Mouse (Mus musculus) heart, adult 2 months (tissue): ENCODE measurements around the gene Ttc41. TPM values are rescaled to one million over a fixed set of nuclear protein-coding genes. Genes with fewer than 3 reads are reported as not detected.

Source experiments
- DNase-seq, 2 experiments: peaks; one replicate each; pipeline ENCODE4 v3.0.0; 2021
- H3K27ac ChIP-seq: fragments of 200-600 bp; 2 replicates; pipeline ENCODE4 v1.8.1; 2022
- H3K27me3 ChIP-seq: fragments of 200-500 bp; 2 replicates; pipeline ENCODE4 v1.6.1; 2012; ENCODE audit warnings: mild to moderate bottlenecking, low read length, inconsistent platforms, mixed read lengths; ENCODE audit not compliant: control insufficient read depth, insufficient read depth
- H3K36me3 ChIP-seq: fragments of 200-500 bp; 2 replicates; pipeline ENCODE4 v1.6.1; 2012; ENCODE audit warnings: low read length, inconsistent platforms; ENCODE audit not compliant: control insufficient read depth, insufficient read depth
- H3K4me1 ChIP-seq: fragments of 200-500 bp; 2 replicates; pipeline ENCODE4 v1.6.1; 2011; ENCODE audit warnings: low read length; ENCODE audit not compliant: control insufficient read depth, insufficient read depth
- H3K4me3 ChIP-seq: fragments of 200-600 bp; 2 replicates; pipeline ENCODE4 v1.8.1; 2022
- H3K79me2 ChIP-seq: fragments of 200-500 bp; replicated peaks from 2 replicates; pipeline ENCODE4 v1.6.1; 2012; ENCODE audit warnings: mild to moderate bottlenecking, inconsistent platforms, low read length, moderate library complexity, mixed read lengths; ENCODE audit not compliant: control insufficient read depth, insufficient read depth
- H3K9ac ChIP-seq: fragments of 200-500 bp; 2 replicates; pipeline ENCODE4 v1.6.1; 2012; ENCODE audit warnings: low read depth, mild to moderate bottlenecking, control low read depth, inconsistent platforms, low read length, mixed read lengths
- CTCF ChIP-seq: fragments of 200-600 bp; IDR thresholded peaks from 2 replicates; pipeline ENCODE4 v1.8.1; 2022; ENCODE audit warnings: antibody characterized with exemption, mild to moderate bottlenecking, moderate library complexity
- EP300 ChIP-seq: fragments of 200-500 bp; IDR thresholded peaks from 2 replicates; pipeline ENCODE4 v1.6.1; 2011; ENCODE audit warnings: low read depth, low read length, control low read depth; ENCODE audit not compliant: insufficient read depth
- POLR2A ChIP-seq: fragments of 200-500 bp; IDR thresholded peaks from 2 replicates; pipeline ENCODE4 v1.6.1; 2011; ENCODE audit warnings: mild to moderate bottlenecking, low read depth, low read length, control low read depth; ENCODE audit not compliant: insufficient read depth
- WGBS: fragments of 180-500 bp; shearing (Covaris S2); methylation state at CpG from one replicate; pipeline ENCODE4 v1.1.7; 2018; 5-methylcytosine and 5-hydroxymethylcytosine counted together
- intact Hi-C: fragments of 180-260 bp; cut with DNase I; formaldehyde crosslinking; loops from one replicate; pipeline ENCODE4 v1.15.1; 2025
- polyA plus RNA-seq: library from polyadenylated mRNA; depleted of rRNA; stranded (reverse); fragments of >200 nt; gene quantifications from 2 replicates; pipeline ENCODE4 v1.2.3, GENCODE M21; 2012
- total RNA-seq, 2 experiments: library from RNA; stranded (reverse); gene quantifications; 2 replicates each; pipeline ENCODE4 v1.2.3; 2021

Gene Ttc41
- total and polyA plus RNA-seq, 3 experiments = 1.2 to 2.2 (median 2.1) TPM

DNA sequence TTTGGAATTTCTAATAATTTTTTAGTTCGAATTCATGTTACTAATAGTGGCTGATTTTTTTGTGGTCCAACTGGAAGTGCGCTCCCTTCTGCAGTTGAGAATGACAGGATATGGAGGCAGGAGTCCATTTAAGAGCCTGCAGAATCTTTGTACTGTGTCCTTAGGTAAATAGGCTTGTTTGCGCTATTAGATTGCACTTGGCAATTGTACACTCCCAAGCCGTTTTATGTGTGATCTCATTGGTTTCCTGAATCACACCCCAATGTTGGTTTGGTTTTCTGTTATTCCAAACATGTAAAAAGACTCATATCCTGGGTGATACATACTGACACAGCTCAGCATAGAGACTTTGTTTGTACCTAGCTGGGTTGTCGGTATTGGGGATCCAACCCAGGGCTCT, 78.0 kb downstream of the Ttc41 start:
- TF ChIP-seq POLR2A (no peak), EP300 (no peak), CTCF (no peak)
- intact Hi-C loops = no loop called here
- Histone ChIP-seq H3K27me3 (no peaks in the 10 kb centered on the region), H3K36me3 (no peaks in the 10 kb centered on the region), H3K9ac (no peak overlapping the region), H3K4me1 (peaks cover 9% of the 10 kb centered on the region; the same call in 1 of the 2 replicates), H3K79me2 (peaks cover 7% of the 10 kb centered on the region), H3K27ac (no peak overlapping the region), H3K4me3 (no peak overlapping the region)
- WGBS = 62% methylated on average over 5 of the region's 5 CpGs
- DNase-seq = no peak

GRCm38 (mm10) chr10:86784126-86784675, 78.6 kb downstream of the Ttc41 start:
- Histone ChIP-seq H3K27ac (no peak overlapping the region), H3K4me3 (no peak overlapping the region), H3K9ac (no peak overlapping the region), H3K4me1 (peaks cover 9% of the 10 kb centered on the region; the same call in 1 of the 2 replicates), H3K36me3 (no peaks in the 10 kb centered on the region), H3K27me3 (no peaks in the 10 kb centered on the region), H3K79me2 (peaks cover 7% of the 10 kb centered on the region)
- TF ChIP-seq EP300 = no peak
- TF ChIP-seq POLR2A = no peak
- TF ChIP-seq CTCF = no peak
- WGBS = 79% methylated on average over 5 of the region's 5 CpGs
- intact Hi-C loops = no loop called here
- no peak for DNase-seq

DNA sequence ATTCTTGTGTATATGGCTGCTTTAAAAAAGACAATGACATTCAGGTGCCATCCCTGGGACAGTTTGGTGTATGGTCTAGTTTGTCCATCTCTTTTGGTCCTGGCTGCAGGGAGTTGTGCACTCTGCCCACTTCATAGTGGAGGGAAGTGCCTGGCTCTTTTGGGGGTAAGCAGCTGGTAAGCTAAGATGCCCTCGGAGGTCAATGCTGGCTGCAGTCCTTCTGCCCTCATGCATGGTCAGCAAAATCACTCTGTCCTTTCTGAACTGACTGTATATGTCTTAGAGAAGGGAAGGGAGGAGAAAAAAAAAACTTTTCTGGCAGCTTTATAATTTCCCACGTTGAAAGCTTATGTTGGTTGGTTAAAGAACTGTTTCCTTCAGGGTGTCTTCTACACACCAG, 79.8 kb downstream of the Ttc41 start:
- intact Hi-C loops = no loop called here
- TF ChIP-seq EP300 (no peak), POLR2A (no peak), CTCF (no peak)
- no peak for DNase-seq
- H3K9ac ChIP-seq = no peak overlapping the region
- 43% methylated on average over 2 of the region's 2 CpGs for WGBS
- no peak overlapping the region for H3K4me3 ChIP-seq
- H3K27me3 ChIP-seq = no peaks in the 10 kb centered on the region
- peaks cover 4% of the 10 kb centered on the region; the same call in 1 of the 2 replicates for H3K4me1 ChIP-seq
- no peak overlapping the region for H3K27ac ChIP-seq
- peaks cover 7% of the 10 kb centered on the region for H3K79me2 ChIP-seq
- H3K36me3 ChIP-seq = no peaks in the 10 kb centered on the region

DNA sequence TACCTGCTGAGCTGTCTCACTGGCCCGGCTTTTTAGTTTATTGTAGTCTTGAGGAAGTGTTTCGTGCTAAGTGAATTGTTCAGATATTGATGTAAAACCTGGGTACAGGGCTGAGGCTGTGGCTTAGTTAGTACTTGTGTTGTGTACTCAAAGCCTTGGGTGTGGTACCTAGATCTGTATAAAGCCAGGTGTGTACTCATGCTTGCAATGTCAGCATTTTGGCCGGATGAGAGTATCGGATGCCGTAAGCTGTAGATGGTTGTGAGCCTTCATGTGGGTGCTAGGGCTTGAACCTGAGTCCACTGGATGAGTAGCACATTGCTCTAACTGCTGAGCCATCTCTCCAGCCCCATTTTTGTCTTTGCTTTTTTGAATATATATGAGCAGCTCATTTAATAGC, 80.5 kb downstream of the Ttc41 start:
- peaks cover 7% of the 10 kb centered on the region for H3K79me2 ChIP-seq
- peaks cover 4% of the 10 kb centered on the region; the same call in 1 of the 2 replicates for H3K4me1 ChIP-seq
- intact Hi-C loops = no loop called here
- H3K9ac ChIP-seq = no peak overlapping the region
- DNase-seq = no peak
- H3K27ac ChIP-seq = no peak overlapping the region
- 94% methylated on average over 5 of the region's 5 CpGs for WGBS
- H3K4me3 ChIP-seq = no peak overlapping the region
- TF ChIP-seq EP300 = no peak
- TF ChIP-seq POLR2A = no peak
- no peak for TF ChIP-seq CTCF
- H3K36me3 ChIP-seq = no peaks in the 10 kb centered on the region
- H3K27me3 ChIP-seq = no peaks in the 10 kb centered on the region

DNA sequence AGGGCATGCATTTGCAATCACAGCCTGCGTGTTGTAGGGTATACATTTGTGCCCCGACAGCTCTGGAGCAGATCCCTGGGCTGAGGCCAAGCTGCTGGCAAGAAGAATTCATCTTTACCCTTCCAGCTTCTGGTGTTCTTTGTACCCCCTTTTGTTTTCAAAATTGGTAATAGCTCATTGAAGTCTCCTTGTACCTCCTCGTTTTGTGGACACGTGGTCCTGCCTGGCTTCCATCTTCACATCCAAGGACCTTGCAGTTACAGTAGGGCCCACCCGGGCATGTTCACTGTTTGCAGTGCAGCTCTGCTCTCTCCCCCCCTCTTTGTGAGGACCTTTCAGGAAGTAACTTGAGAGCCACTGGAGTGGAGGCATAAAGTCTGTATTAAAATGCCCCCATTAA, 82.6 kb downstream of the Ttc41 start:
- DNase-seq = no peak
- 54% methylated on average over 5 of the region's 5 CpGs for whole genome bisulfite sequencing
- Histone ChIP-seq H3K4me1 (peaks cover 8% of the 10 kb centered on the region; the same call in 1 of the 2 replicates), H3K27ac (no peak overlapping the region), H3K27me3 (no peaks in the 10 kb centered on the region), H3K9ac (no peak overlapping the region), H3K36me3 (no peaks in the 10 kb centered on the region; the same call in 1 of the 2 replicates), H3K79me2 (peaks cover 7% of the 10 kb centered on the region), H3K4me3 (no peak overlapping the region)
- TF ChIP-seq EP300 = no peak
- no peak for TF ChIP-seq CTCF
- no peak for TF ChIP-seq POLR2A
- intact Hi-C loops = no loop called here

- Histone ChIP-seq H3K27me3 (no peaks in the 10 kb centered on the region), H3K27ac (no peak overlapping the region), H3K4me1 (peaks cover 12% of the 10 kb centered on the region), H3K9ac (no peak overlapping the region), H3K79me2 (peaks cover 6% of the 10 kb centered on the region), H3K36me3 (no peaks in the 10 kb centered on the region; the same call in 1 of the 2 replicates), H3K4me3 (no peak overlapping the region)
- intact Hi-C loops = no loop called here
- whole genome bisulfite sequencing = 58% methylated on average over 7 of the region's 7 CpGs
- no peak for DNase-seq
- TF ChIP-seq EP300 (no peak), POLR2A (no peak), CTCF (no peak)
Observed at GRCm38 (mm10) chr10:86789146-86789672, 83.6 kb downstream of the Ttc41 start.
